Mouse (Mus musculus): Measurements from ENCODE around the gene Ncam1. TPM values are rescaled to one million over a fixed set of nuclear protein-coding genes. Genes with fewer than 3 reads are reported as not detected.

Ncam1 gene
- 4.4 and 5.8 TPM in 2 replicates for polyA plus RNA-seq (2015; fragmentation: Nextera tagmentation; extraction: Ambion mirVana)

- DNase-seq (ENCODE audit: low spot score) = peak; percentile 90
These were observed at the start of gene Ncam1 for GRCm38 (mm10) chr9:49798806-49799205. Ncam1 (minus strand) TSS chr9:49798925.

- no peak for DNase-seq (ENCODE audit: low spot score)
These were observed 35.3 kb upstream of the Ncam1 start for GRCm38 (mm10) chr9:49834013-49834412.

- DNase-seq (ENCODE audit: low spot score) = no peak
These were observed 28.9 kb upstream of the Ncam1 start for GRCm38 (mm10) chr9:49827671-49828070.

GRCm38 (mm10) chr9:49816115-49816650 lies 17.5 kb upstream of the Ncam1 start:
- no peak for DNase-seq (ENCODE audit: low spot score)

- DNase-seq (ENCODE audit: low spot score) = no peak
These were observed 15.7 kb upstream of the Ncam1 start for GRCm38 (mm10) chr9:49814442-49814841.

GRCm38 (mm10) chr9:49803222-49803621 lies 4.5 kb upstream of the Ncam1 start:
- DNase-seq (ENCODE audit: low spot score) = no peak

- peak; percentile 60 for DNase-seq (ENCODE audit: low spot score)
These were observed 729 bp downstream of the Ncam1 start for GRCm38 (mm10) chr9:49797821-49798571.

- no peak for DNase-seq (ENCODE audit: low spot score)
These were observed 1.3 kb downstream of the Ncam1 start for GRCm38 (mm10) chr9:49797508-49797820.

GRCm38 (mm10) chr9:49796618-49797507 lies 1.9 kb downstream of the Ncam1 start:
- peak; percentile 19 for DNase-seq (ENCODE audit: low spot score)

- DNase-seq (ENCODE audit: low spot score) = no peak
These were observed 2.8 kb downstream of the Ncam1 start for GRCm38 (mm10) chr9:49795881-49796280.

GRCm38 (mm10) chr9:49793987-49794550 lies 4.7 kb downstream of the Ncam1 start:
- DNase-seq (ENCODE audit: low spot score) = no peak

GRCm38 (mm10) chr9:49793241-49793640 lies 5.5 kb downstream of the Ncam1 start:
- no peak for DNase-seq (ENCODE audit: low spot score)

- no peak for DNase-seq (ENCODE audit: low spot score)
These were observed 6.1 kb downstream of the Ncam1 start for GRCm38 (mm10) chr9:49792646-49793045.

- no peak for DNase-seq (ENCODE audit: low spot score)
These were observed 17.5 kb downstream of the Ncam1 start for GRCm38 (mm10) chr9:49781016-49781772.

- DNase-seq (ENCODE audit: low spot score) = no peak
These were observed 21.6 kb downstream of the Ncam1 start for GRCm38 (mm10) chr9:49777015-49777637.

- no peak for DNase-seq (ENCODE audit: low spot score)
These were observed 32.1 kb downstream of the Ncam1 start for GRCm38 (mm10) chr9:49766634-49767033.

GRCm38 (mm10) chr9:49760571-49760970 lies 38.2 kb downstream of the Ncam1 start:
- no peak for DNase-seq (ENCODE audit: low spot score)

- no peak for DNase-seq (ENCODE audit: low spot score)
These were observed 40.3 kb downstream of the Ncam1 start for GRCm38 (mm10) chr9:49758436-49758835.

GRCm38 (mm10) chr9:49757986-49758385 lies 40.7 kb downstream of the Ncam1 start:
- no peak for DNase-seq (ENCODE audit: low spot score)

GRCm38 (mm10) chr9:49757582-49757981 lies 41.1 kb downstream of the Ncam1 start:
- no peak for DNase-seq (ENCODE audit: low spot score)

- no peak for DNase-seq (ENCODE audit: low spot score)
These were observed 42.0 kb downstream of the Ncam1 start for GRCm38 (mm10) chr9:49756725-49757124.

All from thymus, postnatal 0 days (tissue).